Mouse (Mus musculus) forebrain, postnatal 0 days (tissue): Measurements from ENCODE around the gene Herc4. TPM values are rescaled to one million over a fixed set of nuclear protein-coding genes. Genes with fewer than 3 reads are reported as not detected.

Experiments
- ATAC-seq: fragments of 200-750 bp; cut with Nextera tagmentation; 2 replicates; pipeline ENCODE4 v1.8.0; 2017; ENCODE audit warnings: mild to moderate bottlenecking, moderate library complexity
- DNase-seq: peaks from one replicate; pipeline ENCODE4 v3.0.0-alpha.2; 2015
- H3K27ac ChIP-seq: fragments of 300-500 bp; sonication (generic); 2 replicates; pipeline ENCODE4 v1.5.1; 2014; ENCODE audit warnings: low read depth, mild to moderate bottlenecking, antibody characterized with exemption, low read length, moderate library complexity, mixed read lengths
- H3K27me3 ChIP-seq: fragments of 300-500 bp; sonication (generic); 2 replicates; pipeline ENCODE4 v1.6.1; 2014; ENCODE audit warnings: mild to moderate bottlenecking, low read length, mixed read lengths; ENCODE audit not compliant: insufficient read depth
- H3K36me3 ChIP-seq: fragments of 300-500 bp; sonication (generic); 2 replicates; pipeline ENCODE4 v1.6.1; 2014; ENCODE audit warnings: mild to moderate bottlenecking, moderate library complexity; ENCODE audit not compliant: insufficient read depth
- H3K4me1 ChIP-seq: fragments of 300-500 bp; sonication (generic); 2 replicates; pipeline ENCODE4 v1.6.1; 2014; ENCODE audit warnings: antibody characterized with exemption; ENCODE audit not compliant: insufficient read depth
- H3K4me2 ChIP-seq: fragments of 300-500 bp; sonication (generic); 2 replicates; pipeline ENCODE4 v1.6.1; 2014; ENCODE audit warnings: low read depth, mild to moderate bottlenecking, moderate library complexity
- H3K4me3 ChIP-seq: fragments of 300-500 bp; sonication (generic); 2 replicates; pipeline ENCODE4 v1.5.1; 2014; ENCODE audit warnings: low read depth, low read length, mixed read lengths
- H3K9ac ChIP-seq: fragments of 300-500 bp; sonication (generic); 2 replicates; pipeline ENCODE4 v1.6.1; 2014; ENCODE audit warnings: mild to moderate bottlenecking
- H3K9me3 ChIP-seq: fragments of 300-500 bp; sonication (generic); 2 replicates; pipeline ENCODE4 v1.6.1; 2016; ENCODE audit warnings: low read length
- CTCF ChIP-seq: sonication (generic); IDR thresholded peaks from 2 replicates; pipeline ENCODE4 v1.5.1; 2016; ENCODE audit warnings: antibody characterized with exemption, control low read depth, low read depth
- WGBS: fragments of 180-500 bp; shearing (Covaris S2); extraction: QIAGEN DNeasy Blood & Tissue Kit; methylation state at CpG from one replicate; pipeline ENCODE4 v1.1.7; 2014; 5-methylcytosine and 5-hydroxymethylcytosine counted together
- polyA plus RNA-seq: library from polyadenylated mRNA; unstranded; fragments of >200 nt; fragmentation: Nextera tagmentation; extraction: Ambion mirVana; gene quantifications from 2 replicates; pipeline ENCODE4 v1.2.1, GENCODE M21; 2015
- total RNA-seq: library from RNA; depleted of rRNA; stranded (reverse); fragments of >200 nt; gene quantifications from 2 replicates; pipeline ENCODE4 v1.2.3, GENCODE M21; 2014; rRNA removed

Gene Herc4
- 44.4 and 49.3 TPM in 2 replicates for total RNA-seq
- polyA plus RNA-seq = 17.8 and 21.3 TPM in 2 replicates

DNA sequence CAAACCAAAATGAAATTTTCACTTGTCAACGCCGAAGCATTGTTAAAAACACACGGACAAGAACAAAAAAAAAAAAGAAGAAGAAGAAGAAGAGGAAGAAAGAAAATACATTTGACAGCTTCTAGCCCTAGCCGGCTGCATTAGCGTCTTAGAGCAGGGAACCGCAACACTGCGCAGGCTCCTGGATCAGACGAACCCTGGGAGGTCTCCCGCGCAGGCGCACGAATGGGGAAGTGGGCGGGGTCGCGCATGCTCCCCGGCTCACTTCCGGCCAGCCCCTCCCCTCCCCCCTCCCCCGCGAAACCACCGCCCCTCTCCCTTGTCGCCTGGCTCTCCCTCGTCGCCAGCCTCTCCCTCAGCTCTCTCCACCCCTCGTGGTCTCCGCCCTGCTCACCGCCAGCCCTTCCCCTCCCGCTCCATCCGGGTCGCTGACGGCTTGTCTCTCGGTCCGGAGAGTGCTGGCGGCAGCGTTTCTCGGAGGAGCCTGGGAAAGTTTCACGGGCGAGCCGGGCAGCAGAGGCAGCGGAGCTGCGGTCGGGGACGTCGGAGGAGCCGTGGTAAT is at the start of gene Herc4:
Gene Herc4, plus strand, starts transcription at position 318 of the 562 bp plus-strand sequence.
- no peak for TF ChIP-seq CTCF
- ATAC-seq = peak; percentile 99
- under 1% methylated on average over 42 of the region's 44 CpGs for WGBS

DNA sequence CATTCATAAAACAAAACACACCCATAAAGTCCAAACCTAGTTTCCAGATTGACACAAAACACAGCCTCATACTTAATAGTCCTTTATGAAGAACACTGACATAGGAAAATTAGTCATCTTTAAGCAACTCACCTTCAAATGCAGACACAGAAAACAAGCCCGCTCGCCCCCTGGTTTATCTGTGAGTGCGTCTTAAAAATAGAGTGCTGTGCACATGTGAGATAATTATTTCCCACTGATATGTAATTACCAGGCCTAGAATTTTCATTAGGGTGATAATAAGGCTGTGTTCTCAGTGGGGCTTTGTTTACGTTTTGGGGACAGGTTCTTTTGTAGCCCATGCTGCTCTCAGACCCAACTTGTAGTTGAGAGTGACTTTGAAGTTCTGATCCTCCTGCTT is 44.6 kb upstream of the Herc4 start:
- Histone ChIP-seq H3K9ac (no peak overlapping the region), H3K27me3 (no peaks in the 10 kb centered on the region), H3K27ac (no peak overlapping the region), H3K4me2 (no peak overlapping the region), H3K4me1 (no peaks in the 10 kb centered on the region), H3K9me3 (no peaks in the 10 kb centered on the region), H3K4me3 (no peak overlapping the region), H3K36me3 (no peaks in the 10 kb centered on the region)
- DNase-seq = no peak
- TF ChIP-seq CTCF = no peak
- 60% methylated on average over 4 of the region's 4 CpGs for WGBS
- no peak for ATAC-seq

More for the DNA sequence above, at the start of gene Herc4:
- H3K9me3 ChIP-seq = no peaks in the 10 kb centered on the region
- peak within 1 kb of the TSS; percentile 94 for H3K27ac ChIP-seq
- H3K4me2 ChIP-seq = peak within 1 kb of the TSS; percentile 67
- DNase-seq = peak; percentile 97
- H3K9ac ChIP-seq = peak within 1 kb of the TSS; percentile 86
- peaks cover 10% of the 10 kb centered on the region for H3K4me1 ChIP-seq
- H3K27me3 ChIP-seq = no peaks in the 10 kb centered on the region
- no peaks in the 10 kb centered on the region for H3K36me3 ChIP-seq
- peak within 1 kb of the TSS; percentile 91 for H3K4me3 ChIP-seq

DNA sequence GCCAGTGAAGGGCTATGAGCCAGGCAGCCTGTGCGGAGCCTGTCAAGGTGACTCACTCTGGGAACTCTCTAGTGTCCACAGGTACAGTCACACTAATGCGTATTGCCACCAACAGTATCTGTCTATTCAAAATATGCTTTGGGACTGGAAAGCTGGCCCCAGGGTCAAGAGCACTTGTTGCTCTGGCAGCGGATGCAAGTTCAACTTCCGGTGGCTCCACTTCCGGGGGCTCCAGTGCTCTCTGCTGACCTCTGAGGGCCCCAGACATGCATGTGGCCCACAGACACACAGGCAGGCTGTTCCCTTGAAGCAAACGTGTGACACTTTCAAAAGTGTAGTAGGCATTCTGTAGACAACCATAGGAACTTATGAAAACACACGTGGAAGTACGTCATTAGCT is 42.1 kb upstream of the Herc4 start:
- no peak overlapping the region for H3K4me2 ChIP-seq
- no peaks in the 10 kb centered on the region for H3K27me3 ChIP-seq
- H3K4me3 ChIP-seq = no peak overlapping the region
- no peak for TF ChIP-seq CTCF
- no peak for ATAC-seq
- DNase-seq = no peak
- no peak overlapping the region for H3K27ac ChIP-seq
- WGBS = 84% methylated on average over 8 of the region's 8 CpGs
- no peaks in the 10 kb centered on the region for H3K36me3 ChIP-seq
- no peaks in the 10 kb centered on the region for H3K9me3 ChIP-seq
- no peak overlapping the region for H3K9ac ChIP-seq
- H3K4me1 ChIP-seq = no peaks in the 10 kb centered on the region

DNA sequence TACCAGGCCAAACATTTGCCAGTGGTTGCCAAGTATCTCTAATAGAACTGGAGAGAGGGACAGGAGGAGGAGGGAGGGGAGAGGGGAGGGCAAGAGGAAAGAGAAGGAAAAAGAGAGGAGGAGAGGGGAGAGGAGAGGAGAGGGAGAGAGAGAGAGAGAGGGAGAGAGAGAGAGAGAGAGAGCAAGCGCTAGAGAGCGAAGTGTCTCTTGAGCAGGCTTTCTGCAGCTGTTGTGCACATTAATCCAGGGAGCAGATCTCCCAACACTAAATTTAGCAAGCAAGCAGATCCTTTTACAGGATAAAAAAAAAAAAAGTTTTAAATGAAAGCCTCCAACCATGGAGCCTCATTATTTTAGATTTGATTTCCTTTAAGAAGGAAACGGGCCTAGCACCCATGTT is 40.6 kb upstream of the Herc4 start:
- DNase-seq = no peak
- Histone ChIP-seq H3K27ac (no peak overlapping the region), H3K9me3 (no peaks in the 10 kb centered on the region), H3K27me3 (no peaks in the 10 kb centered on the region), H3K36me3 (no peaks in the 10 kb centered on the region), H3K9ac (no peak overlapping the region), H3K4me1 (no peaks in the 10 kb centered on the region), H3K4me3 (no peak overlapping the region), H3K4me2 (no peak overlapping the region)
- no peak for TF ChIP-seq CTCF
- peak; percentile 40; the same call in 1 of the 2 replicates for ATAC-seq
- 61% methylated on average over 3 of the region's 3 CpGs for WGBS

DNA sequence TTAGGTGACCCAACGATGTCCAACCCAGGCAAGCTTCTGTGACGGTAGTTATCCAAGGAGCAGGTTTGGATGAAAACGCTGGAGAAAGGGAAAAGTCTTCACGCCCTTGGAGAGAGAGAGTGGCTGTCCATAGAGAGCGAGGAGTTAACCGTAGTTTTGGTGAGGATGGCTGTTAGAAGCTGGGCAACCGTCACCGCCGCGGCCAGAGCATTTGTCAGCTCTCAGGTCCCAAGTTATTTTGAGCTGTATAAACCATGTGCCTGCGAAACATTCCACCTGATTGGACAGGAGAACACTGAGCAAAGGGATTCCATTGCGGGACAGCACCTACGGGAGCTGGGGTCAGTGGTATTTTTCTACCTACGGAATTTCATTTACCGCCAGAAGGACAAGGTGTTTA is 39.9 kb upstream of the Herc4 start, which contains the start of gene Mypn:
Gene Mypn, minus strand, starts transcription at position 225 of the 400 bp plus-strand sequence.
- H3K36me3 ChIP-seq = no peaks in the 10 kb centered on the region
- no peaks in the 10 kb centered on the region for H3K4me1 ChIP-seq
- no peak within 1 kb of the TSS for H3K27ac ChIP-seq
- ATAC-seq (no peak), DNase-seq (no peak)
- H3K9me3 ChIP-seq = no peaks in the 10 kb centered on the region
- no peak for TF ChIP-seq CTCF
- no peak within 1 kb of the TSS for H3K4me3 ChIP-seq
- no peak within 1 kb of the TSS for H3K4me2 ChIP-seq
- WGBS = 93% methylated on average over 15 of the region's 15 CpGs
- no peaks in the 10 kb centered on the region for H3K27me3 ChIP-seq
- H3K9ac ChIP-seq = no peak within 1 kb of the TSS

DNA sequence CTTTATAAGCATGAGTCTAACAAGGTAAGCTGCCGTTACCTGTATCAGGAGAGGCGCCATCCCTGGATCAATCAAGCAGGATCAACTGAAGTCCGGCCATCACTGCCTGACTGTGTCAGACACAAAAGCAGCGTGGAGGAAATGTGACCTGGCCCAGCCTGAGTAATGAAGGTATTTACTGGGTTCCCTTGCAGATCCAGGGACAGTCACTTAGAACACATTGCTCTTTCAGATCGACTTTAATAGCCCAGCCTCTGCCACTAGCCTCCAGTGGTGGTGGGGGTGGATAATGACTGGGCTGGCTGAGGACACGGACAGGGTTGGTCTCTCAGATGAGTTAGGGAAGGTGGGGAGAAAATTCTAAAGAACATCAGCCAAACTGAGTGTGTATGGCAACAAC is 34.7 kb upstream of the Herc4 start:
- H3K4me1 ChIP-seq = no peaks in the 10 kb centered on the region
- DNase-seq = no peak
- WGBS = 63% methylated on average over 6 of the region's 6 CpGs

DNA sequence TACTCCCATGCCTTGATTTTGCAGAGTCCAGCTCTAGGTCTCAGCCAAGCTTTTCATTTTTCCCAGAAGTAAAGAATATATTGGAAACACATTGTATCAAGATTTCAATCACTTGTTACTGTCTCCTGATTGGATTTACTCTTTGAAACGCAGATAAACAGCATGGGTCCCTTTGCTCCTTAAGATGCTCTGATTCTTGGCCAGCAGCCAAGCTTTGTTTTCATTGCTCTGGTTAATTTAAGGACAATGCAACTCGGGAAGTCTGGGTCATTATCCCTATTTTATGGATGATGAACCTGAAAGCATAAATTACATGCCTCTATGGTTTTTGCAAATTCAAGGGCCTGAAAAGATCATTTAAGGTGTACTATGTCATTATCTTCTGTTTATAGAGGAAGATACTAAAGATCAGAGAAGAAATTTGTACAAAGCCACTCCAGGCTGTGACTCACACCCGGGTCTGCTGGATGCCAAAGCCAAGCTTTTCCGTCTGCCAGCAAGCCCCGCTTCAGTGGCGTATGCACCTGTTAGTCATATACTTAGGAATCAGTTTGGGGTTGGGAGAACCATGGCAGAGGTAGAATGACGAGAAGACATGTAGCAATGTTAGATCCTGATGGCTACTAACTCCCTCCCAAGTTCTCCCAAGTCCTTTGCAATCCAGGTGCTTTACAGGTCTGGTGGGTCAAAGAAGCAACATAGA is 22.4 kb upstream of the Herc4 start:
- H3K4me3 ChIP-seq = no peak overlapping the region
- no peak overlapping the region for H3K9ac ChIP-seq
- no peaks in the 10 kb centered on the region for H3K9me3 ChIP-seq
- ATAC-seq (no peak), DNase-seq (no peak)
- H3K4me2 ChIP-seq = no peak overlapping the region
- no peaks in the 10 kb centered on the region for H3K36me3 ChIP-seq
- WGBS = 32% methylated on average over 7 of the region's 7 CpGs
- no peaks in the 10 kb centered on the region for H3K27me3 ChIP-seq
- TF ChIP-seq CTCF = no peak
- no peak overlapping the region for H3K27ac ChIP-seq
- no peaks in the 10 kb centered on the region for H3K4me1 ChIP-seq

More for the DNA sequence above, 34.7 kb upstream of the Herc4 start:
- no peaks in the 10 kb centered on the region for H3K9me3 ChIP-seq
- H3K4me3 ChIP-seq = no peak overlapping the region
- H3K27me3 ChIP-seq = no peaks in the 10 kb centered on the region
- TF ChIP-seq CTCF = no peak
- no peak for ATAC-seq
- H3K9ac ChIP-seq = no peak overlapping the region
- H3K4me2 ChIP-seq = no peak overlapping the region
- H3K27ac ChIP-seq = no peak overlapping the region
- no peaks in the 10 kb centered on the region for H3K36me3 ChIP-seq
